Mouse (Mus musculus): ENCODE measurements around the gene Lgsn. TPM values are rescaled to one million over a fixed set of nuclear protein-coding genes. Genes with fewer than 3 reads are reported as not detected.
A peak's percentile ranks its signal among the peaks of the same experiment; 100 is the strongest.

Lgsn gene
- polyA plus RNA-seq (2014; fragmentation: Nextera tagmentation; extraction: Ambion mirVana): not detected in 2 replicates

DNA sequence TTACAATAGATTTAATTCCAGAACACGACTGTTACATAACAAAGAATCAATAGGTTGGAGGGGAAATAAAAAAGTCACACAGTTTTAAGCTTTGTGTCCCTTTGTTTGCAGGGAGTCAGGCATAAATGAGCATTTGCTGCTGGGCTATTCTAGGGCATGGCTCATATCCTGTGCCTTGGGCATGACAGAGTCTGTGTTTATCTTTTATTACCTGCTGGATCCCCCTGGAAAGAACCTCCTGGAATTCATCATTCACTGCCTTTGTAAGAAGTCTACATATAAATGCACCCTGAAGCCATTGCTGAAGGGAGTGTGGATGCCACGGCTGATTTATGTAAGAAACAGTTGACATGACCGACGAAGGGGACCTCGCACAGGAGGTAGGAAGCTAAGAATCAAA lies at the start of gene Lgsn:
Gene Lgsn (plus strand): TSS at position 301 of the 400 bp plus-strand sequence.
- Histone ChIP-seq H3K27me3 (replicated peaks; ENCODE audit: control insufficient read depth, insufficient read depth, low read length) (no peaks in the 10 kb centered on the region), H3K27ac (ENCODE audit: low read depth, low read length) (no peak within 1 kb of the TSS), H3K9ac (ENCODE audit: low read length) (no peak within 1 kb of the TSS), H3K4me2 (ENCODE audit: low read length) (no peak within 1 kb of the TSS), H3K36me3 (ENCODE audit: control insufficient read depth, insufficient read depth, low read length) (no peaks in the 10 kb centered on the region), H3K4me3 (ENCODE audit: low read depth, low read length) (no peak within 1 kb of the TSS), H3K4me1 (ENCODE audit: control insufficient read depth, insufficient read depth, low read length) (no peaks in the 10 kb centered on the region), H3K9me3 (replicated peaks; ENCODE audit: control insufficient read depth, low read length) (no peaks in the 10 kb centered on the region)
- ATAC-seq (no peak), DNase-seq (ENCODE audit: low spot score) (no peak)
- WGBS: 78% methylated on average over 5 of the region's 5 CpGs

DNA sequence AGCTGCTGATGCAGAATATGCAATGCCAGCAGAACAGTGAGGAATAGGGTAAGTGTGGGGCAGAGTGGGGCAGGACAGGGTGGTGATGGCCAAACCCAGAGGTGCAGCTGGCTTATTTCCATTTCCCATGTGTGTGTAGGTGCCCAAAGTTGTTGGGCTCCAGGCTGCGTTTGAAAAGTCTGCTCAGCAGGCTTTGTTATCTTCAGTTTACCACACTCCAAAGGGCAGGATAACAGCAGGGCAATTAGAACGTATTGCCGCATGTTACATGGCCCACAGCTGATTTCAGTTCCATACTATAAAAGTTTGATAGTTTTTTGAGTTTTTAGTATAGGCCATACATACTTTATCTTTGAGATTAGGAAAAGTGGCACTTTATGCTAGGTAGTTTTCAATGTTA lies 37.8 kb upstream of the Lgsn start:
- ATAC-seq: no peak
- H3K27me3 ChIP-seq (replicated peaks; ENCODE audit: control insufficient read depth, insufficient read depth, low read length): no peaks in the 10 kb centered on the region
- no peaks in the 10 kb centered on the region for H3K9me3 ChIP-seq (replicated peaks; ENCODE audit: control insufficient read depth, low read length)
- H3K4me2 ChIP-seq (ENCODE audit: low read length): no peak overlapping the region
- no peak overlapping the region for H3K4me3 ChIP-seq (ENCODE audit: low read depth, low read length)
- no peaks in the 10 kb centered on the region for H3K4me1 ChIP-seq (ENCODE audit: control insufficient read depth, insufficient read depth, low read length)
- no peak overlapping the region for H3K27ac ChIP-seq (ENCODE audit: low read depth, low read length)
- no peak overlapping the region for H3K9ac ChIP-seq (ENCODE audit: low read length)
- WGBS: 78% methylated on average over 3 of the region's 3 CpGs
- H3K36me3 ChIP-seq (ENCODE audit: control insufficient read depth, insufficient read depth, low read length): no peaks in the 10 kb centered on the region
- DNase-seq (ENCODE audit: low spot score): no peak

DNA sequence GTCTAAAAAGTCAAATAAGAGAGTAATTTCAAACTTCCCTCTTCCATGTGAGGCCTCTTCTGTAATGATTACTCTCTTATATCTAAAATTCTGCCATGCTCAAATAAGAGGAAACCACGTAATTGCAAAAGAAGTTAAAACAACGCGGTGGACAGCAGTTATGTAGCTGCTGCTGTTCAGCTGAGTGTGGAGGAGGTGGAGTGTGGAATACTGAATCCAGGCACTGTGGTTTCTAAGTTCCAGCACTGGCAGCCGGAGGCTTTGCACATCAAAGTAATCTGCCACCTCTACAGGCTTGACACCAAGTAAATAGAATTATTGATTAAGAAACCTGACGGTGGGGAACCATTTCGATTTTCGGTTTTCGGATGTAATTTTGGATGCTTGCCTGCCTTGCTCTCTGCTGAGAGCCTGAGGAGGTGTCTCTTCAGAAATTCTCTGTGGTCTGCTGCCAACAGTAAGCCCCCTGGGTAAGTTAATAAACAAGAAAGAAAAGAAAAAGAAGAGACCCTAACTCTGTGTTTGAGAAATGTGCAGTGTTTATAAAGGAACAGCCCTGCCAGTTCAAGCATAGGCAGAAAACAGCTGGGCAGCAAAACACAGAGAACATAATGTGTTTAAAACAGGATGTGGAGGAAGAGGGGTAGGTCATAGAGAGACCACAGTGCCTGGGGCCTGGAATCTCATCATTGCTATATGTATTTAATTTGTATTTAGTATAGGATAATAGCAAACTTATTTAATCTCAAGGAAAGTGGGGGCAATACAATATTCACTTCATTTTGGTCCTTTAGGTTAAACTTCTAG lies 33.7 kb upstream of the Lgsn start:
- ATAC-seq (no peak), DNase-seq (ENCODE audit: low spot score) (no peak)
- Histone ChIP-seq H3K4me2 (ENCODE audit: low read length) (no peak overlapping the region), H3K27me3 (replicated peaks; ENCODE audit: control insufficient read depth, insufficient read depth, low read length) (no peaks in the 10 kb centered on the region), H3K36me3 (ENCODE audit: control insufficient read depth, insufficient read depth, low read length) (no peaks in the 10 kb centered on the region), H3K4me1 (ENCODE audit: control insufficient read depth, insufficient read depth, low read length) (no peaks in the 10 kb centered on the region), H3K4me3 (ENCODE audit: low read depth, low read length) (no peak overlapping the region), H3K27ac (ENCODE audit: low read depth, low read length) (no peak overlapping the region), H3K9ac (ENCODE audit: low read length) (no peak overlapping the region), H3K9me3 (replicated peaks; ENCODE audit: control insufficient read depth, low read length) (no peaks in the 10 kb centered on the region)
- WGBS: 83% methylated on average over 8 of the region's 8 CpGs

DNA sequence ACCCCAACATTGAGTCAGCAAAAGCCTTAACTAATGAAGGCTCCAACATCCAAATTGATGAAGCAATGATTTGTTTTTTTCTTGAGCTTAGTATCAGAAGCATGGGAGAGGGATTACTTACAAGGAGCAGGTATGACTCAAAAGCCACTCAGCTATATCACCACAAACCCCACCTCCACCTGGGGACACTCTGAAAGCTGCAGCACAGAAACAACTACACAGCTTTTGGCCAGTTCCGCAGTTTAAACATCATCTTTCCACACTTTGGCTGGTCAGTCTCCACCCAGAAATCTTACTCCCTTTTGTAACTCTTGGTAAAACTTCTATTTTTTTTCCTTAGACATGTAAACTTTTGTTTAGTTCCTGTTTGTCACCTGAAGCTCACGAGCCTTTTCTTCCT lies 32.6 kb upstream of the Lgsn start:
- WGBS: 82% methylated on average over 2 of the region's 2 CpGs
- H3K9ac ChIP-seq (ENCODE audit: low read length): no peak overlapping the region
- H3K4me3 ChIP-seq (ENCODE audit: low read depth, low read length): no peak overlapping the region
- H3K27me3 ChIP-seq (replicated peaks; ENCODE audit: control insufficient read depth, insufficient read depth, low read length): no peaks in the 10 kb centered on the region
- H3K27ac ChIP-seq (ENCODE audit: low read depth, low read length): no peak overlapping the region
- no peak overlapping the region for H3K4me2 ChIP-seq (ENCODE audit: low read length)
- no peaks in the 10 kb centered on the region for H3K36me3 ChIP-seq (ENCODE audit: control insufficient read depth, insufficient read depth, low read length)
- H3K4me1 ChIP-seq (ENCODE audit: control insufficient read depth, insufficient read depth, low read length): no peaks in the 10 kb centered on the region
- ATAC-seq (no peak), DNase-seq (ENCODE audit: low spot score) (no peak)
- H3K9me3 ChIP-seq (replicated peaks; ENCODE audit: control insufficient read depth, low read length): no peaks in the 10 kb centered on the region

DNA sequence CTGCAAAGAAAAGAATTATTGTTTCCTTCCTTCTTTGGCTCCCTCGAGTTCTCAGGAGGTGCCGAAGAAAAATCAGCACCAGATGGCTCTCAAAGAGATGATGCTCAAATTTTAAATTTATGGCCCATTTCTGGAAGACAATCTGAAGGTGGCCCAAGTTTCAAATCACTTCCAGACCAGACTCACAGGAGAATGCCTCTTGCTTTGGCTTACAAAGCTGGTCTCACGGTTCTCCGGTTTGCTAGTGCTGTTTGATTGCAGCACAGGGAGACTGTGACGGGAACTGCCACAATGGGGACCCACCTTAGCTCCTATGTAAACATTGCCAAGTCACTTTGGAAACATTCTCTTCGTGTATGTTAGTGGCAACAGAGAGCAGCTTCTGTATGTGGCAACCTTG lies 26.5 kb upstream of the Lgsn start:
- H3K4me2 ChIP-seq (ENCODE audit: low read length): no peak overlapping the region
- H3K27ac ChIP-seq (ENCODE audit: low read depth, low read length): no peak overlapping the region
- no peaks in the 10 kb centered on the region for H3K27me3 ChIP-seq (replicated peaks; ENCODE audit: control insufficient read depth, insufficient read depth, low read length)
- no peak overlapping the region for H3K4me3 ChIP-seq (ENCODE audit: low read depth, low read length)
- no peaks in the 10 kb centered on the region for H3K4me1 ChIP-seq (ENCODE audit: control insufficient read depth, insufficient read depth, low read length)
- ATAC-seq: no peak
- no peaks in the 10 kb centered on the region for H3K9me3 ChIP-seq (replicated peaks; ENCODE audit: control insufficient read depth, low read length)
- no peak overlapping the region for H3K9ac ChIP-seq (ENCODE audit: low read length)
- H3K36me3 ChIP-seq (ENCODE audit: control insufficient read depth, insufficient read depth, low read length): no peaks in the 10 kb centered on the region
- WGBS: 74% methylated on average over 6 of the region's 6 CpGs
- no peak for DNase-seq (ENCODE audit: low spot score)

DNA sequence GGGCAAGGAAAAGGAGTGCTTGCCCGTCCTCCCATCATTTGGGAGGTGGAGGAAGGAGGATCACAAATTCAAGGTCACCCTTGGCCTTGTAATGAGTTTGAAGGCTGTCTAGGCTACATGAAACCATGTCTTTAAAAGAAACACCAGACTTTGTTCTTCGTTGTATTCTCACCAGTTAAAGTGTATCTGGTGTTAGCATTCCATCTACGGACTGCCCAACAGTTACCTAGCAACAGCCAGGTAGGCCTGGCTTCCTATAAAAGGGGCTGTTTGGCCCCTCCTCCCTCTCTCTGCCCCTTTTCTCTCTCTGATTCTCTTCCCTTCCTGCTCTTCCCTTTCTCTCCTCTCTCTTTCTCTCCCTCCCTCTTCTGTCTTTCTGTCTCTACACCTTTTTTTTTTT lies 25.7 kb upstream of the Lgsn start:
- WGBS: 63% methylated on average over 3 of the region's 3 CpGs
- Histone ChIP-seq H3K4me2 (ENCODE audit: low read length) (no peak overlapping the region), H3K27ac (ENCODE audit: low read depth, low read length) (no peak overlapping the region), H3K36me3 (ENCODE audit: control insufficient read depth, insufficient read depth, low read length) (no peaks in the 10 kb centered on the region), H3K4me1 (ENCODE audit: control insufficient read depth, insufficient read depth, low read length) (no peaks in the 10 kb centered on the region), H3K9ac (ENCODE audit: low read length) (no peak overlapping the region), H3K4me3 (ENCODE audit: low read depth, low read length) (no peak overlapping the region), H3K9me3 (replicated peaks; ENCODE audit: control insufficient read depth, low read length) (no peaks in the 10 kb centered on the region), H3K27me3 (replicated peaks; ENCODE audit: control insufficient read depth, insufficient read depth, low read length) (no peaks in the 10 kb centered on the region)
- ATAC-seq (no peak), DNase-seq (ENCODE audit: low spot score) (no peak)

DNA sequence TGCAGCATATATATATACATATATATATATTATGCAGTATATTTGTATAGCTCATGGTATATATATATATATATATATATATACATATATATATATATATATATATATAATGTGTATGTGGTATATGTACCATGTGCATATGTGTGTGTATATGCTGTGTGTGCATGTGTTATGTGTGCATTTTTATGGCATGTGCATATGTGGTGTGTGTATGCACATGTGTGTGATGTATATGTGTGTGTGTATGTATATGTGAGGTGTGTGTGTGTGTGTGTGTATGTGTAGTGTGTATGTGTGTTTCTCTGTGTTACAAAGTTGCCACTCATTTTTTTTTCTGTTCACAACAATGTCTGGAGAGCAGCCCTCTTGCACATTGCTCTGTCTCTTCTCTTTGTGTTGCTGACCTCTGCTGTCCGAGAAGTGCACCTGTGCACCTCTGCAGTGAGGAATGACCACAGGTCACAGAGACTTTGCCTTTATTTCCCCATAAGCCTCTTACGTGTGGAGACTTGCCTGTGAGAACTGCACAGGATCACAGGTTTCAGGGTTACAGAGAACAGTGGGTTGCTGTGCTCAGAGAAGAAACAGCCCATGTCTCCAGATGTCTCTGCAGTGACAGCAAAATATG lies 23.3 kb upstream of the Lgsn start:
- Histone ChIP-seq H3K4me3 (ENCODE audit: low read depth, low read length) (no peak overlapping the region), H3K27ac (ENCODE audit: low read depth, low read length) (no peak overlapping the region), H3K27me3 (replicated peaks; ENCODE audit: control insufficient read depth, insufficient read depth, low read length) (no peaks in the 10 kb centered on the region), H3K9ac (ENCODE audit: low read length) (no peak overlapping the region), H3K9me3 (replicated peaks; ENCODE audit: control insufficient read depth, low read length) (no peaks in the 10 kb centered on the region), H3K36me3 (ENCODE audit: control insufficient read depth, insufficient read depth, low read length) (no peaks in the 10 kb centered on the region), H3K4me2 (ENCODE audit: low read length) (no peak overlapping the region), H3K4me1 (ENCODE audit: control insufficient read depth, insufficient read depth, low read length) (no peaks in the 10 kb centered on the region)
- WGBS: 61% methylated on average over 2 of the region's 2 CpGs
- DNase-seq (ENCODE audit: low spot score): no peak
- no peak for ATAC-seq

DNA sequence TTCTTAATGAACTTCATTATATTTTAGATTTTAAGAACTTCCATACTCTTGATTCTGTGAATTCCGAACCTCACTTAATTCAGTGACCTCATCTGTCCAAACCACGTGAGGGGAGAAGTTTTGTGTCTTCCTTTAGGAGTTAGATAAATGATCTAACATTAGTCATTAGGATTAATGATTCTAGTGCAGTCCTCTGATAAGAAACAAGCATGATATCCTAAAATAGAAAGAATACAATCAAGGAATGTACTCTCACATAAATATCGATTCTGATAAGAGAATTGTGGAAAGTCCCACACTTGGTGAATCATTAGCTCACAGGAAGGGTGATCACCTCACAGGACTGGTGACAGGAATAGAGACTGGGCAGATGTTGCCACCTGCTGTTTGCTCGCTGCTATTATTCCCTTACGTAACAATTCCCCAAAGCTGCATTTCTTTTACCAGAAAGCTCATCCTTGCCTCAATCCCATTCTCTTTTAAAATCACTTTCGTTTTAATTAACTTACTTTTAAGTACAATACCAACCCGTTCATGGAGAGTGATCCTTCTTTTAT lies 22.3 kb upstream of the Lgsn start:
- peak; percentile 62 for DNase-seq (ENCODE audit: low spot score)
- H3K4me3 ChIP-seq (ENCODE audit: low read depth, low read length): no peak overlapping the region
- H3K9ac ChIP-seq (ENCODE audit: low read length): no peak overlapping the region
- H3K4me1 ChIP-seq (ENCODE audit: control insufficient read depth, insufficient read depth, low read length): no peaks in the 10 kb centered on the region
- WGBS: 28% methylated on average over 7 of the region's 7 CpGs
- H3K27ac ChIP-seq (ENCODE audit: low read depth, low read length): no peak overlapping the region
- H3K27me3 ChIP-seq (replicated peaks; ENCODE audit: control insufficient read depth, insufficient read depth, low read length): no peaks in the 10 kb centered on the region
- ATAC-seq: peak; percentile 81
- no peak overlapping the region for H3K4me2 ChIP-seq (ENCODE audit: low read length)
- no peaks in the 10 kb centered on the region for H3K36me3 ChIP-seq (ENCODE audit: control insufficient read depth, insufficient read depth, low read length)
- H3K9me3 ChIP-seq (replicated peaks; ENCODE audit: control insufficient read depth, low read length): no peaks in the 10 kb centered on the region

DNA sequence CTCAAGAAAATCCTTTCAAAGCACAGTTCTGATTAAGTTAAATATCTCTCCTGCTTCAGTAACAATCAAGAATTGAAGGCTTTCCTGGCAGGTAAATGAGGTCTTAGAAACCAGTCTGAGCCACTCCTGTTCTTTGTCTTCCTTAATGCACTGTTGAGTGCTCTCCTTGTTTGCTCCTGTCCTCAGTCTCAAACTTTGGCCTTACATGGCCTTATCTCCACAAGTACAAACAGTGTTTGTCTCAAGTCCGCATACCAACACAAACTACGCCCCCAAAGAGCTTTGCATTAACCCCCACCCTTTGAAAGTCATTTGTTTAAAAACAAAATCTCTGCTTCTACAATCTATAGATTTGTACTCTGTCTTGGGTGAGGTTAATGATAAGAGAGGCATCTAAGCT lies 20.0 kb upstream of the Lgsn start:
- no peak overlapping the region for H3K9ac ChIP-seq (ENCODE audit: low read length)
- H3K4me1 ChIP-seq (ENCODE audit: control insufficient read depth, insufficient read depth, low read length): no peaks in the 10 kb centered on the region
- no peak overlapping the region for H3K27ac ChIP-seq (ENCODE audit: low read depth, low read length)
- no peaks in the 10 kb centered on the region for H3K27me3 ChIP-seq (replicated peaks; ENCODE audit: control insufficient read depth, insufficient read depth, low read length)
- 93% methylated on average over 2 of the region's 2 CpGs for WGBS
- no peak for ATAC-seq
- no peaks in the 10 kb centered on the region for H3K9me3 ChIP-seq (replicated peaks; ENCODE audit: control insufficient read depth, low read length)
- H3K36me3 ChIP-seq (ENCODE audit: control insufficient read depth, insufficient read depth, low read length): no peaks in the 10 kb centered on the region
- H3K4me2 ChIP-seq (ENCODE audit: low read length): no peak overlapping the region
- DNase-seq (ENCODE audit: low spot score): no peak
- no peak overlapping the region for H3K4me3 ChIP-seq (ENCODE audit: low read depth, low read length)

All from forebrain, embryonic 14.5 days (tissue).